Mouse (Mus musculus): ENCODE results near the gene Kcna5.

DNA sequence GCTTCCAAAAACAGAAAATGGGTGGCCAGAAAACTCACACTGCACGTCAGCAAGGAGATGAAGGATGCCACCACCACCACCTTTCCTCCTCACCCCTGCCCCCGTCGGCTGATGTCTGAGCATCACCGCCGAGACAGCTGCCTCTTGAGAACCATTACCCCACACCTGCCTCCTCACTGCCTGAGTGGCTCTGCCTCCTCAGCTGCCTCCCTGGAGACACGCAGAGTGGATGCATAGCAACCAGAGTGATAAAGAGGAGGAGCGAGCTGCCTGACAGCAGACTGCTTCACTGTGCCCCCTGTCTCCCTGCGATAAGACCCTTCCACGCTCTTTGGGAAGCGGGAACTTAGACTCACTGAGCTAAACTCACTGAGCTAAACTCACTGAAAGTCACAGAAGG, 20.5 kb downstream of the Kcna5 start:
- TF ChIP-seq POLR2A (IDR thresholded peaks at IDR 0.05; ENCODE audit: borderline replicate concordance, extremely low read depth, insufficient read depth, insufficient read length, poor library complexity, severe bottlenecking): no peak
- TF ChIP-seq CTCF (IDR thresholded peaks at IDR 0.05; ENCODE audit: borderline replicate concordance, extremely low read depth, insufficient read depth, insufficient read length): no peak
